15 mouse cellular contexts compared by ENCODE assay signal in genomic region chr3:52662164-52662908, GRCm38 (mm10).
A peak's percentile ranks its signal among the peaks of the same experiment; 100 is the strongest.
DNase-seq lines count a peak whose midpoint lies in the region; ATAC-seq and TF ChIP-seq lines count a peak whose summit lies in the region.
"Had no signal": no experiment of that assay in that cellular context is flagged by ENCODE, and none has a peak within 500 bp of the region (broad histone marks: within the 10 kb centered on the region; RNA-seq: fewer than 3 reads in every experiment).

No protein-coding gene starts in this region.

- no peak overlapping the region for H3K9ac ChIP-seq in forebrain, embryonic 15.5 days (replicated peaks)
- H3K9ac ChIP-seq: limb, embryonic 12.5 days; lung, embryonic 14.5 days; neural tube, embryonic 13.5 days had no signal

- H3K4me1 ChIP-seq in forebrain, embryonic 15.5 days, result peaks cover 12% of the 10 kb centered on the region

- TF ChIP-seq CTCF in layer of hippocampus, adult 2 months (conservative IDR thresholded peaks at IDR 0.05), result no peak
- no peak for TF ChIP-seq CTCF in brain, embryonic 14.5 days (IDR thresholded peaks at IDR 0.05; ENCODE audit: borderline replicate concordance, extremely low read depth, insufficient read depth, insufficient read length)

- TF ChIP-seq POLR2A in brain, embryonic 14.5 days (IDR thresholded peaks at IDR 0.05; ENCODE audit: borderline replicate concordance, extremely low read depth, insufficient read depth, insufficient read length, poor library complexity, severe bottlenecking), result no peak

- H3K27ac ChIP-seq in layer of hippocampus, adult 2 months, result peak overlapping the region; percentile 95
- H3K27ac ChIP-seq in forebrain, embryonic 15.5 days (replicated peaks), result no peak overlapping the region

- no peaks in the 10 kb centered on the region for H3K27me3 ChIP-seq in forebrain, embryonic 15.5 days
- H3K27me3 ChIP-seq: limb, embryonic 12.5 days; neural tube, embryonic 13.5 days had no signal

- ATAC-seq in forebrain, embryonic 15.5 days (replicated peaks), result peak; percentile 60; the same call in 1 of the 2 replicates
- ATAC-seq: CD4-positive, CD25-positive, alpha-beta regulatory T cell, adult 4 months; inflammation-experienced regulatory T-cells, adult 6 months had no signal

- H3K9me3 ChIP-seq in forebrain, embryonic 15.5 days, result no peaks in the 10 kb centered on the region
- H3K9me3 ChIP-seq: limb, embryonic 12.5 days; neural tube, embryonic 13.5 days had no signal

- WGBS in forebrain, embryonic 15.5 days, result 66% methylated on average over 15 of the region's 15 CpGs

- H3K4me3 ChIP-seq in layer of hippocampus, adult 2 months, result no peak overlapping the region
- H3K4me3 ChIP-seq in forebrain, embryonic 15.5 days, result no peak overlapping the region
- H3K4me3 ChIP-seq: limb, embryonic 12.5 days; neural tube, embryonic 13.5 days had no signal

- H3K36me3 ChIP-seq in forebrain, embryonic 15.5 days, result no peaks in the 10 kb centered on the region
- H3K36me3 ChIP-seq: limb, embryonic 12.5 days; neural tube, embryonic 13.5 days had no signal

- H3K4me2 ChIP-seq in forebrain, embryonic 15.5 days (replicated peaks), result no peak overlapping the region
- H3K4me2 ChIP-seq: limb, embryonic 12.5 days; lung, embryonic 14.5 days; neural tube, embryonic 13.5 days had no signal

- peak; percentile 37 to 38 for DNase-seq in layer of hippocampus, adult 2 months (ENCODE audit: low spot score in 2 of 2)
- no peak for DNase-seq in layer of hippocampus, adult 9-10 months (ENCODE audit: low spot score)
- peak; percentile 62 for DNase-seq in brain, embryonic 14.5 days (ENCODE audit: low read depth)
- DNase-seq in cerebellum, adult 9-10 months, result peak; percentile 69
- DNase-seq in kidney, postnatal 4 days, result no peak
- DNase-seq in spleen, postnatal 4 days (ENCODE audit: low spot score in 2 of 2), result no peak
- DNase-seq in natural killer cell, adult 2 months (ENCODE audit: low spot score in 2 of 2), result no peak
- DNase-seq: gastrocnemius, postnatal 36 days; kidney, postnatal 25 days had no signal

Comparison
In these comparisons a context has a peak if more than half of its experiments do, and no peak if none do; other contexts are left out.
1. DNase-seq: peak in layer of hippocampus, adult 2 months (2 of 2), brain, embryonic 14.5 days (single experiment) and cerebellum, adult 9-10 months (single experiment); none in layer of hippocampus, adult 9-10 months (single experiment), kidney, postnatal 4 days (0 of 2), spleen, postnatal 4 days (0 of 2) and natural killer cell, adult 2 months (0 of 2).